Mouse (Mus musculus): Measurements from ENCODE around the gene Atpif1.

DNA sequence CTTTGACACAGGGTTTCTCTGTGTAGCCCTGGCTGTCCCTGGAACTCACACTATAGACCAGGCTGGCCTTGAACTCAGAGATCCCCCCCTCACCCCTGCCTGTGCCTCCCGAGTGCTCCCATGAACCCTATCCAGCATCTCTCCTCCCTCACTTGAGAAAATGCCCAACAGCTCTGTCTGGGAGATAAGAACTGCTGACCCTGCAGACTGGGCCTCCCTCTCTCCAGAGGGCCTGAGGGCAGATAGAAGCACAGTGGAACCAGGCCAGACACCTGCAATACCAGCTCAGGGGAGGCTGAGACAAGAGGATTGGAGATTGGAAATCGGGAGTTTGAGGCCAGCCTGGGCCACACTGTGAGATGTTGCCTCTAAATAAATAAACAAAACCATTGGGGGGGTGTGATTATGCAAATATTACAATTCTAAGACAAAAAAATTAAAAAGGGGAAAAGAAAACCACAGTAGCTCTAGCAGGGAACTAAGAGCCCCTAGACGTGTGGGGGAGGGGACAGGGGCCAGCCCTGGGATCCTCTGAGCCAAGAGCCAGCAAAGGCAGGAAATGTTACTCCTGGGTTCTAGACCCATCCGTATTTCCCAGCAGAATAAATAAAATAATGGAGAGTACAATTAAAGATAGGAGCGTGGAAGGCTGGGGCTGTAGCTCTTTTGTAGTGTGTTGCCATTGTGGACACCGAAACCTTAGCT lies 28.3 kb downstream of the Atpif1 start:
- TF ChIP-seq POU5F1 (IDR thresholded peaks at IDR 0.05; ENCODE audit: borderline replicate concordance, low read length) (no peak), CTCF (conservative IDR thresholded peaks at IDR 0.05; ENCODE audit: low read length) (no peak), NANOG (IDR thresholded peaks at IDR 0.05; ENCODE audit: borderline replicate concordance, low read length) (no peak)

Measured in E14TG2a.4 (cell line).